Mouse (Mus musculus): Measurements from ENCODE around the gene Brca1. TPM values are rescaled to one million over a fixed set of nuclear protein-coding genes. Genes with fewer than 3 reads are reported as not detected.
"Not testable (repeated sequence)": the region's sequence is repeated elsewhere in the genome, so short reads cannot be mapped to it uniquely, and the experiment has no call there.

Brca1 gene
- 12.3 and 12.7 TPM in 2 replicates for polyA plus RNA-seq (2014; fragmentation: Nextera tagmentation; extraction: Ambion mirVana)

GRCm38 (mm10) chr11:101551751-101552475, at the start of gene Brca1, which contains the start of gene Nbr1:
Gene Brca1, minus strand, starts transcription at chr11:101551955.
Gene Nbr1, plus strand, starts transcription at chr11:101552149.
- Histone ChIP-seq H3K36me3 (ENCODE audit: control insufficient read depth, insufficient read depth, low read length) (no peaks in the 10 kb centered on the region; the same call in 1 of the 2 replicates), H3K4me2 (peak within 1 kb of the TSS; percentile 78), H3K9ac (ENCODE audit: low read depth, low read length) (peak within 1 kb of the TSS; percentile 77), H3K4me3 (ENCODE audit: low read depth, low read length) (peak within 1 kb of the TSS; percentile 59), H3K9me3 (replicated peaks; ENCODE audit: control insufficient read depth, low read length) (no peaks in the 10 kb centered on the region), H3K4me1 (ENCODE audit: control insufficient read depth, insufficient read depth, low read length) (peaks cover 14% of the 10 kb centered on the region), H3K27ac (ENCODE audit: low read depth, low read length) (peak within 1 kb of the TSS; percentile 91), H3K27me3 (ENCODE audit: control insufficient read depth, insufficient read depth, low read length) (no peaks in the 10 kb centered on the region)
- under 1% methylated on average over 43 of the region's 43 CpGs for WGBS (ENCODE audit: insufficient replicate concordance)
- peak; percentile 78 for ATAC-seq (replicated peaks; ENCODE audit: insufficient number of reproducible peaks, low FRiP score, low TSS enrichment)

GRCm38 (mm10) chr11:101599156-101599555, 47.4 kb upstream of the Brca1 start, which contains the start of gene Gm11634:
Gene Gm11634, minus strand, starts transcription at chr11:101599256.
- Histone ChIP-seq H3K27ac (ENCODE audit: low read depth, low read length) (no peak within 1 kb of the TSS), H3K4me2 (no peak within 1 kb of the TSS), H3K4me3 (ENCODE audit: low read depth, low read length) (no peak within 1 kb of the TSS), H3K4me1 (ENCODE audit: control insufficient read depth, insufficient read depth, low read length) (no peaks in the 10 kb centered on the region), H3K9me3 (replicated peaks; ENCODE audit: control insufficient read depth, low read length) (no peaks in the 10 kb centered on the region), H3K36me3 (ENCODE audit: control insufficient read depth, insufficient read depth, low read length) (no peaks in the 10 kb centered on the region), H3K27me3 (ENCODE audit: control insufficient read depth, insufficient read depth, low read length) (no peaks in the 10 kb centered on the region), H3K9ac (ENCODE audit: low read depth, low read length) (no peak within 1 kb of the TSS)
- WGBS (ENCODE audit: insufficient replicate concordance), result 78% methylated on average over 6 of the region's 6 CpGs
- no peak for ATAC-seq (replicated peaks; ENCODE audit: insufficient number of reproducible peaks, low FRiP score, low TSS enrichment)

- ATAC-seq (replicated peaks; ENCODE audit: insufficient number of reproducible peaks, low FRiP score, low TSS enrichment), result no peak
Observed at GRCm38 (mm10) chr11:101589989-101590624, 38.4 kb upstream of the Brca1 start.

GRCm38 (mm10) chr11:101589444-101589843, 37.7 kb upstream of the Brca1 start:
- no peaks in the 10 kb centered on the region for H3K9me3 ChIP-seq (replicated peaks; ENCODE audit: control insufficient read depth, low read length)
- H3K36me3 ChIP-seq (ENCODE audit: control insufficient read depth, insufficient read depth, low read length), result no peaks in the 10 kb centered on the region
- H3K4me2 ChIP-seq, result no peak overlapping the region
- no peak overlapping the region for H3K4me3 ChIP-seq (ENCODE audit: low read depth, low read length)
- no peak for ATAC-seq (replicated peaks; ENCODE audit: insufficient number of reproducible peaks, low FRiP score, low TSS enrichment)
- H3K27ac ChIP-seq (ENCODE audit: low read depth, low read length), result no peak overlapping the region
- WGBS (ENCODE audit: insufficient replicate concordance), result 27% methylated on average over 5 of the region's 5 CpGs
- no peak overlapping the region for H3K9ac ChIP-seq (ENCODE audit: low read depth, low read length)
- H3K4me1 ChIP-seq (ENCODE audit: control insufficient read depth, insufficient read depth, low read length), result no peaks in the 10 kb centered on the region
- H3K27me3 ChIP-seq (ENCODE audit: control insufficient read depth, insufficient read depth, low read length), result no peaks in the 10 kb centered on the region

More at GRCm38 (mm10) chr11:101589989-101590624, 38.4 kb upstream of the Brca1 start:
- Histone ChIP-seq H3K4me2 (no peak overlapping the region), H3K27ac (ENCODE audit: low read depth, low read length) (no peak overlapping the region), H3K9ac (ENCODE audit: low read depth, low read length) (no peak overlapping the region), H3K36me3 (ENCODE audit: control insufficient read depth, insufficient read depth, low read length) (no peaks in the 10 kb centered on the region), H3K4me3 (ENCODE audit: low read depth, low read length) (no peak overlapping the region), H3K9me3 (replicated peaks; ENCODE audit: control insufficient read depth, low read length) (no peaks in the 10 kb centered on the region), H3K4me1 (ENCODE audit: control insufficient read depth, insufficient read depth, low read length) (no peaks in the 10 kb centered on the region), H3K27me3 (ENCODE audit: control insufficient read depth, insufficient read depth, low read length) (no peaks in the 10 kb centered on the region)
- 68% methylated on average over 12 of the region's 12 CpGs for WGBS (ENCODE audit: insufficient replicate concordance)

- H3K4me3 ChIP-seq (ENCODE audit: low read depth, low read length), result no peak overlapping the region
- H3K27ac ChIP-seq (ENCODE audit: low read depth, low read length), result no peak overlapping the region
- H3K4me2 ChIP-seq, result no peak overlapping the region
- WGBS (ENCODE audit: insufficient replicate concordance), result 86% methylated on average over 7 of the region's 7 CpGs
- no peaks in the 10 kb centered on the region for H3K9me3 ChIP-seq (replicated peaks; ENCODE audit: control insufficient read depth, low read length)
- H3K9ac ChIP-seq (ENCODE audit: low read depth, low read length), result no peak overlapping the region
- no peaks in the 10 kb centered on the region for H3K4me1 ChIP-seq (ENCODE audit: control insufficient read depth, insufficient read depth, low read length)
- no peaks in the 10 kb centered on the region for H3K27me3 ChIP-seq (ENCODE audit: control insufficient read depth, insufficient read depth, low read length)
- no peak for ATAC-seq (replicated peaks; ENCODE audit: insufficient number of reproducible peaks, low FRiP score, low TSS enrichment)
- H3K36me3 ChIP-seq (ENCODE audit: control insufficient read depth, insufficient read depth, low read length), result no peaks in the 10 kb centered on the region
Observed at GRCm38 (mm10) chr11:101588868-101589267, 37.1 kb upstream of the Brca1 start.

- WGBS (ENCODE audit: insufficient replicate concordance), result 84% methylated on average over 10 of the region's 10 CpGs
- no peak overlapping the region for H3K4me2 ChIP-seq
- no peaks in the 10 kb centered on the region for H3K36me3 ChIP-seq (ENCODE audit: control insufficient read depth, insufficient read depth, low read length)
- no peaks in the 10 kb centered on the region for H3K4me1 ChIP-seq (ENCODE audit: control insufficient read depth, insufficient read depth, low read length)
- no peak overlapping the region for H3K27ac ChIP-seq (ENCODE audit: low read depth, low read length)
- no peaks in the 10 kb centered on the region for H3K9me3 ChIP-seq (replicated peaks; ENCODE audit: control insufficient read depth, low read length)
- H3K9ac ChIP-seq (ENCODE audit: low read depth, low read length), result no peak overlapping the region
- ATAC-seq (replicated peaks; ENCODE audit: insufficient number of reproducible peaks, low FRiP score, low TSS enrichment), result no peak
- no peak overlapping the region for H3K4me3 ChIP-seq (ENCODE audit: low read depth, low read length)
- H3K27me3 ChIP-seq (ENCODE audit: control insufficient read depth, insufficient read depth, low read length), result no peaks in the 10 kb centered on the region
Observed at GRCm38 (mm10) chr11:101587676-101588075, 35.9 kb upstream of the Brca1 start.

- no peak overlapping the region for H3K9ac ChIP-seq (ENCODE audit: low read depth, low read length)
- 0 out of 2 replicates have a peak, but pooled peaks cover 7% of the 10 kb centered on the region for H3K4me1 ChIP-seq (ENCODE audit: control insufficient read depth, insufficient read depth, low read length)
- H3K27ac ChIP-seq (ENCODE audit: low read depth, low read length), result no peak overlapping the region
- H3K9me3 ChIP-seq (replicated peaks; ENCODE audit: control insufficient read depth, low read length), result no peaks in the 10 kb centered on the region
- ATAC-seq (replicated peaks; ENCODE audit: insufficient number of reproducible peaks, low FRiP score, low TSS enrichment), result no peak
- no peaks in the 10 kb centered on the region for H3K27me3 ChIP-seq (ENCODE audit: control insufficient read depth, insufficient read depth, low read length)
- no peaks in the 10 kb centered on the region for H3K36me3 ChIP-seq (ENCODE audit: control insufficient read depth, insufficient read depth, low read length)
- H3K4me3 ChIP-seq (ENCODE audit: low read depth, low read length), result no peak overlapping the region
- WGBS (ENCODE audit: insufficient replicate concordance), result 68% methylated on average over 4 of the region's 4 CpGs
- no peak overlapping the region for H3K4me2 ChIP-seq
Observed at GRCm38 (mm10) chr11:101585805-101586204, 34.0 kb upstream of the Brca1 start.

- H3K4me3 ChIP-seq (ENCODE audit: low read depth, low read length); H3K27me3 ChIP-seq (ENCODE audit: control insufficient read depth, insufficient read depth, low read length); H3K36me3 ChIP-seq (ENCODE audit: control insufficient read depth, insufficient read depth, low read length); H3K4me2 ChIP-seq; H3K27ac ChIP-seq (ENCODE audit: low read depth, low read length); H3K9ac ChIP-seq (ENCODE audit: low read depth, low read length); ATAC-seq (replicated peaks; ENCODE audit: insufficient number of reproducible peaks, low FRiP score, low TSS enrichment); H3K4me1 ChIP-seq (ENCODE audit: control insufficient read depth, insufficient read depth, low read length); H3K9me3 ChIP-seq (replicated peaks; ENCODE audit: control insufficient read depth, low read length): not testable (repeated sequence)
- 97% methylated on average over 1 of the region's 1 CpGs for WGBS (ENCODE audit: insufficient replicate concordance)
Observed at GRCm38 (mm10) chr11:101585031-101585430, 33.3 kb upstream of the Brca1 start.
